Mouse (Mus musculus): Measurements from ENCODE around the gene Slc25a45. TPM values are rescaled to one million over a fixed set of nuclear protein-coding genes. Genes with fewer than 3 reads are reported as not detected.
A peak's percentile ranks its signal among the peaks of the same experiment; 100 is the strongest.

Slc25a45 gene
- polyA plus RNA-seq, 1 experiment from 2014 or later, result 10.2 TPM

GRCm38 (mm10) chr19:5883935-5884334, 6.3 kb downstream of the Slc25a45 start:
- H3K4me2 ChIP-seq (replicated peaks; ENCODE audit: low read depth, low read length), result no peak overlapping the region
- no peaks in the 10 kb centered on the region for H3K36me3 ChIP-seq (ENCODE audit: insufficient read depth, low read length)
- no peaks in the 10 kb centered on the region for H3K27me3 ChIP-seq (replicated peaks; ENCODE audit: insufficient read depth, low read length)
- H3K9ac ChIP-seq (replicated peaks; ENCODE audit: low read depth), result no peak overlapping the region
- H3K27ac ChIP-seq (ENCODE audit: low read length), result no peak overlapping the region
- H3K4me1 ChIP-seq (ENCODE audit: insufficient read depth, low read depth, low read length), result no peaks in the 10 kb centered on the region
- no peak for DNase-seq (ENCODE audit: low spot score)
- no peaks in the 10 kb centered on the region for H3K9me3 ChIP-seq (ENCODE audit: low read length)
- WGBS, result 32% methylated on average over 1 of the region's 1 CpGs
- no peak for ATAC-seq
- H3K4me3 ChIP-seq (ENCODE audit: low read depth, low read length), result no peak overlapping the region
- no peak for TF ChIP-seq EP300 (IDR thresholded peaks at IDR 0.05)
- TF ChIP-seq CTCF (IDR thresholded peaks at IDR 0.05), result no peak

GRCm38 (mm10) chr19:5885838-5886237, 8.2 kb downstream of the Slc25a45 start:
- Histone ChIP-seq H3K9ac (replicated peaks; ENCODE audit: low read depth) (no peak overlapping the region), H3K4me2 (replicated peaks; ENCODE audit: low read depth, low read length) (no peak overlapping the region), H3K4me3 (ENCODE audit: low read depth, low read length) (no peak overlapping the region), H3K36me3 (ENCODE audit: insufficient read depth, low read length) (no peaks in the 10 kb centered on the region), H3K27me3 (replicated peaks; ENCODE audit: insufficient read depth, low read length) (no peaks in the 10 kb centered on the region), H3K4me1 (ENCODE audit: insufficient read depth, low read depth, low read length) (no peaks in the 10 kb centered on the region), H3K27ac (ENCODE audit: low read length) (no peak overlapping the region), H3K9me3 (ENCODE audit: low read length) (no peaks in the 10 kb centered on the region)
- TF ChIP-seq CTCF (IDR thresholded peaks at IDR 0.05), result peak; percentile 72
- no peak for TF ChIP-seq EP300 (IDR thresholded peaks at IDR 0.05)
- DNase-seq (ENCODE audit: low spot score), result peak; percentile 52
- WGBS, result 63% methylated on average over 4 of the region's 4 CpGs
- ATAC-seq, result no peak

- Histone ChIP-seq H3K4me2 (replicated peaks; ENCODE audit: low read depth, low read length) (no peak overlapping the region), H3K9me3 (ENCODE audit: low read length) (no peaks in the 10 kb centered on the region), H3K27ac (ENCODE audit: low read length) (no peak overlapping the region), H3K9ac (replicated peaks; ENCODE audit: low read depth) (no peak overlapping the region), H3K27me3 (replicated peaks; ENCODE audit: insufficient read depth, low read length) (no peaks in the 10 kb centered on the region), H3K36me3 (ENCODE audit: insufficient read depth, low read length) (no peaks in the 10 kb centered on the region), H3K4me1 (ENCODE audit: insufficient read depth, low read depth, low read length) (no peaks in the 10 kb centered on the region), H3K4me3 (ENCODE audit: low read depth, low read length) (no peak overlapping the region)
- no peak for DNase-seq (ENCODE audit: low spot score)
- ATAC-seq, result no peak
- 59% methylated on average over 3 of the region's 3 CpGs for WGBS
- no peak for TF ChIP-seq EP300 (IDR thresholded peaks at IDR 0.05)
- TF ChIP-seq CTCF (IDR thresholded peaks at IDR 0.05), result no peak
Observed at GRCm38 (mm10) chr19:5887234-5887815, 9.7 kb downstream of the Slc25a45 start.

GRCm38 (mm10) chr19:5889211-5889610, 11.6 kb downstream of the Slc25a45 start:
- no peaks in the 10 kb centered on the region for H3K36me3 ChIP-seq (ENCODE audit: insufficient read depth, low read length)
- TF ChIP-seq CTCF (IDR thresholded peaks at IDR 0.05) (no peak), EP300 (IDR thresholded peaks at IDR 0.05) (no peak)
- 45% methylated on average over 4 of the region's 4 CpGs for WGBS
- H3K27ac ChIP-seq (ENCODE audit: low read length), result no peak overlapping the region
- no peak overlapping the region for H3K4me2 ChIP-seq (replicated peaks; ENCODE audit: low read depth, low read length)
- no peaks in the 10 kb centered on the region for H3K4me1 ChIP-seq (ENCODE audit: insufficient read depth, low read depth, low read length)
- no peaks in the 10 kb centered on the region for H3K9me3 ChIP-seq (ENCODE audit: low read length)
- H3K9ac ChIP-seq (replicated peaks; ENCODE audit: low read depth), result no peak overlapping the region
- no peak overlapping the region for H3K4me3 ChIP-seq (ENCODE audit: low read depth, low read length)
- ATAC-seq (no peak), DNase-seq (ENCODE audit: low spot score) (no peak)
- H3K27me3 ChIP-seq (replicated peaks; ENCODE audit: insufficient read depth, low read length), result no peaks in the 10 kb centered on the region

GRCm38 (mm10) chr19:5891521-5892258, 14.1 kb downstream of the Slc25a45 start:
- no peaks in the 10 kb centered on the region for H3K36me3 ChIP-seq (ENCODE audit: insufficient read depth, low read length)
- no peak overlapping the region for H3K9ac ChIP-seq (replicated peaks; ENCODE audit: low read depth)
- peaks cover 3% of the 10 kb centered on the region; the same call in 1 of the 2 replicates for H3K4me1 ChIP-seq (ENCODE audit: insufficient read depth, low read depth, low read length)
- no peak for DNase-seq (ENCODE audit: low spot score)
- no peaks in the 10 kb centered on the region for H3K9me3 ChIP-seq (ENCODE audit: low read length)
- no peak overlapping the region for H3K4me3 ChIP-seq (ENCODE audit: low read depth, low read length)
- ATAC-seq, result no peak
- H3K27me3 ChIP-seq (replicated peaks; ENCODE audit: insufficient read depth, low read length), result no peaks in the 10 kb centered on the region
- WGBS, result 91% methylated on average over 12 of the region's 12 CpGs
- H3K4me2 ChIP-seq (replicated peaks; ENCODE audit: low read depth, low read length), result no peak overlapping the region
- H3K27ac ChIP-seq (ENCODE audit: low read length), result no peak overlapping the region
- TF ChIP-seq CTCF (IDR thresholded peaks at IDR 0.05) (no peak), EP300 (IDR thresholded peaks at IDR 0.05) (no peak)

- WGBS, result 91% methylated on average over 7 of the region's 7 CpGs
Observed at GRCm38 (mm10) chr19:5892262-5892661, 14.7 kb downstream of the Slc25a45 start.

More at GRCm38 (mm10) chr19:5892262-5892661, 14.7 kb downstream of the Slc25a45 start:
- H3K9ac ChIP-seq (replicated peaks; ENCODE audit: low read depth), result no peak overlapping the region
- ATAC-seq (no peak), DNase-seq (ENCODE audit: low spot score) (no peak)
- no peak overlapping the region for H3K27ac ChIP-seq (ENCODE audit: low read length)
- TF ChIP-seq EP300 (IDR thresholded peaks at IDR 0.05), result no peak
- no peak for TF ChIP-seq CTCF (IDR thresholded peaks at IDR 0.05)
- H3K4me2 ChIP-seq (replicated peaks; ENCODE audit: low read depth, low read length), result no peak overlapping the region
- no peaks in the 10 kb centered on the region for H3K9me3 ChIP-seq (ENCODE audit: low read length)
- H3K4me1 ChIP-seq (ENCODE audit: insufficient read depth, low read depth, low read length), result peaks cover 3% of the 10 kb centered on the region; the same call in 1 of the 2 replicates
- H3K4me3 ChIP-seq (ENCODE audit: low read depth, low read length), result no peak overlapping the region
- H3K27me3 ChIP-seq (replicated peaks; ENCODE audit: insufficient read depth, low read length), result no peaks in the 10 kb centered on the region
- H3K36me3 ChIP-seq (ENCODE audit: insufficient read depth, low read length), result no peaks in the 10 kb centered on the region

Data from lung, postnatal 0 days (tissue).